Mouse (Mus musculus): ENCODE data around the gene Tmem63a. TPM values are rescaled to one million over a fixed set of nuclear protein-coding genes. Genes with fewer than 3 reads are reported as not detected.

The Tmem63a gene
- polyA plus RNA-seq, 1 experiment = 42.5 TPM

- no peak for TF ChIP-seq CTCF (IDR thresholded peaks at IDR 0.05; ENCODE audit: extremely low read depth, insufficient read depth, insufficient read length, insufficient replicate concordance)
- no peak for TF ChIP-seq POLR2A (IDR thresholded peaks at IDR 0.05; ENCODE audit: low read depth, low read length)
- Histone ChIP-seq H3K4me3 (ENCODE audit: extremely low read depth, insufficient read depth, insufficient read length) (no peak overlapping the region), H3K27ac (ENCODE audit: insufficient read depth, low read length) (no peak overlapping the region), H3K27me3 (ENCODE audit: control insufficient read depth, insufficient read depth, low read length) (no peaks in the 10 kb centered on the region), H3K4me1 (ENCODE audit: control insufficient read depth, insufficient read depth, insufficient read length) (no peaks in the 10 kb centered on the region), H3K36me3 (ENCODE audit: control insufficient read depth, insufficient read depth, low read length) (peaks cover 1% of the 10 kb centered on the region; the same call in 1 of the 2 replicates)
- 94% methylated on average over 2 of the region's 2 CpGs for WGBS
- DNase-seq (ENCODE audit: low read depth in 1 of 2, low spot score in 2 of 2) = no peak
Measured at GRCm38 (mm10) chr1:181003790-181004189, 61.6 kb downstream of the Tmem63a start.

GRCm38 (mm10) chr1:181005331-181005730 is 63.2 kb downstream of the Tmem63a start:
- Histone ChIP-seq H3K36me3 (ENCODE audit: control insufficient read depth, insufficient read depth, low read length) (peaks cover 1% of the 10 kb centered on the region; the same call in 1 of the 2 replicates), H3K27me3 (ENCODE audit: control insufficient read depth, insufficient read depth, low read length) (no peaks in the 10 kb centered on the region), H3K4me3 (ENCODE audit: extremely low read depth, insufficient read depth, insufficient read length) (no peak overlapping the region), H3K4me1 (ENCODE audit: control insufficient read depth, insufficient read depth, insufficient read length) (no peaks in the 10 kb centered on the region), H3K27ac (ENCODE audit: insufficient read depth, low read length) (no peak overlapping the region)
- WGBS = 78% methylated on average over 8 of the region's 8 CpGs
- TF ChIP-seq POLR2A (IDR thresholded peaks at IDR 0.05; ENCODE audit: low read depth, low read length) (no peak), CTCF (IDR thresholded peaks at IDR 0.05; ENCODE audit: extremely low read depth, insufficient read depth, insufficient read length, insufficient replicate concordance) (no peak)
- DNase-seq (ENCODE audit: low read depth in 1 of 2, low spot score in 2 of 2) = no peak

GRCm38 (mm10) chr1:181007831-181008230 is 65.7 kb downstream of the Tmem63a start:
- H3K27me3 ChIP-seq (ENCODE audit: control insufficient read depth, insufficient read depth, low read length) = no peaks in the 10 kb centered on the region
- H3K4me1 ChIP-seq (ENCODE audit: control insufficient read depth, insufficient read depth, insufficient read length) = no peaks in the 10 kb centered on the region
- WGBS = 87% methylated on average over 6 of the region's 6 CpGs
- H3K36me3 ChIP-seq (ENCODE audit: control insufficient read depth, insufficient read depth, low read length) = 0 out of 2 replicates have a peak, but pooled peaks cover under 1% of the 10 kb centered on the region
- no peak overlapping the region for H3K27ac ChIP-seq (ENCODE audit: insufficient read depth, low read length)
- no peak for TF ChIP-seq POLR2A (IDR thresholded peaks at IDR 0.05; ENCODE audit: low read depth, low read length)
- no peak for TF ChIP-seq CTCF (IDR thresholded peaks at IDR 0.05; ENCODE audit: extremely low read depth, insufficient read depth, insufficient read length, insufficient replicate concordance)
- no peak for DNase-seq (ENCODE audit: low read depth in 1 of 2, low spot score in 2 of 2)
- no peak overlapping the region for H3K4me3 ChIP-seq (ENCODE audit: extremely low read depth, insufficient read depth, insufficient read length)

GRCm38 (mm10) chr1:181008266-181008665 is 66.1 kb downstream of the Tmem63a start:
- Histone ChIP-seq H3K4me1 (ENCODE audit: control insufficient read depth, insufficient read depth, insufficient read length) (no peaks in the 10 kb centered on the region), H3K4me3 (ENCODE audit: extremely low read depth, insufficient read depth, insufficient read length) (no peak overlapping the region), H3K36me3 (ENCODE audit: control insufficient read depth, insufficient read depth, low read length) (0 out of 2 replicates have a peak, but pooled peaks cover 1% of the 10 kb centered on the region), H3K27ac (ENCODE audit: insufficient read depth, low read length) (no peak overlapping the region), H3K27me3 (ENCODE audit: control insufficient read depth, insufficient read depth, low read length) (no peaks in the 10 kb centered on the region)
- DNase-seq (ENCODE audit: low read depth in 1 of 2, low spot score in 2 of 2) = no peak
- 97% methylated on average over 2 of the region's 2 CpGs for WGBS
- TF ChIP-seq CTCF (IDR thresholded peaks at IDR 0.05; ENCODE audit: extremely low read depth, insufficient read depth, insufficient read length, insufficient replicate concordance) = no peak
- TF ChIP-seq POLR2A (IDR thresholded peaks at IDR 0.05; ENCODE audit: low read depth, low read length) = no peak

GRCm38 (mm10) chr1:181009011-181009590 is 67.0 kb downstream of the Tmem63a start:
- no peaks in the 10 kb centered on the region for H3K27me3 ChIP-seq (ENCODE audit: control insufficient read depth, insufficient read depth, low read length)
- 91% methylated on average over 4 of the region's 4 CpGs for WGBS

GRCm38 (mm10) chr1:181009754-181010153 is 67.6 kb downstream of the Tmem63a start:
- peaks cover 3% of the 10 kb centered on the region; the same call in 1 of the 2 replicates for H3K4me1 ChIP-seq (ENCODE audit: control insufficient read depth, insufficient read depth, insufficient read length)
- 57% methylated on average over 3 of the region's 3 CpGs for WGBS

More at GRCm38 (mm10) chr1:181009011-181009590, 67.0 kb downstream of the Tmem63a start:
- no peak for TF ChIP-seq POLR2A (IDR thresholded peaks at IDR 0.05; ENCODE audit: low read depth, low read length)
- Histone ChIP-seq H3K36me3 (ENCODE audit: control insufficient read depth, insufficient read depth, low read length) (0 out of 2 replicates have a peak, but pooled peaks cover 1% of the 10 kb centered on the region), H3K27ac (ENCODE audit: insufficient read depth, low read length) (no peak overlapping the region), H3K4me3 (ENCODE audit: extremely low read depth, insufficient read depth, insufficient read length) (no peak overlapping the region), H3K4me1 (ENCODE audit: control insufficient read depth, insufficient read depth, insufficient read length) (peaks cover 3% of the 10 kb centered on the region; the same call in 1 of the 2 replicates)
- no peak for DNase-seq (ENCODE audit: low read depth in 1 of 2, low spot score in 2 of 2)

More at GRCm38 (mm10) chr1:181009754-181010153, 67.6 kb downstream of the Tmem63a start:
- no peak overlapping the region for H3K4me3 ChIP-seq (ENCODE audit: extremely low read depth, insufficient read depth, insufficient read length)
- TF ChIP-seq POLR2A (IDR thresholded peaks at IDR 0.05; ENCODE audit: low read depth, low read length) (no peak), CTCF (IDR thresholded peaks at IDR 0.05; ENCODE audit: extremely low read depth, insufficient read depth, insufficient read length, insufficient replicate concordance) (no peak)
- 0 out of 2 replicates have a peak, but pooled peaks cover 1% of the 10 kb centered on the region for H3K36me3 ChIP-seq (ENCODE audit: control insufficient read depth, insufficient read depth, low read length)
- H3K27ac ChIP-seq (ENCODE audit: insufficient read depth, low read length) = no peak overlapping the region
- no peaks in the 10 kb centered on the region for H3K27me3 ChIP-seq (ENCODE audit: control insufficient read depth, insufficient read depth, low read length)
- no peak for DNase-seq (ENCODE audit: low read depth in 1 of 2, low spot score in 2 of 2)
